Mouse (Mus musculus) lung, postnatal 4 days (tissue): ENCODE results near the gene Glis2.

Source experiments
- DNase-seq, 2 experiments: peaks; one replicate each; pipeline ENCODE4 v3.0.0; 2021

Gene Glis2

GRCm38 (mm10) chr16:4640267-4641005 lies 45.9 kb downstream of the Glis2 start:
- peak; percentile 55 to 62 for DNase-seq

- DNase-seq, result peak; percentile 71 to 81
These were observed 46.8 kb downstream of the Glis2 start for GRCm38 (mm10) chr16:4641119-4641838.

- DNase-seq, result peak; percentile 83 to 93
These were observed 47.7 kb downstream of the Glis2 start for GRCm38 (mm10) chr16:4642190-4642589.

GRCm38 (mm10) chr16:4642937-4643336 lies 48.4 kb downstream of the Glis2 start:
- DNase-seq, result peak; percentile 41 to 58

- DNase-seq, result peak; percentile 89 to 93
These were observed 49.3 kb downstream of the Glis2 start for GRCm38 (mm10) chr16:4643670-4644419.

GRCm38 (mm10) chr16:4645867-4646266 lies 51.4 kb downstream of the Glis2 start:
- no peak for DNase-seq

GRCm38 (mm10) chr16:4646831-4647230 lies 52.3 kb downstream of the Glis2 start:
- no peak for DNase-seq

GRCm38 (mm10) chr16:4647651-4648141 lies 53.2 kb downstream of the Glis2 start:
- peak; percentile 59 to 76 for DNase-seq

GRCm38 (mm10) chr16:4648416-4649023 lies 54.0 kb downstream of the Glis2 start:
- DNase-seq, result no peak

- no peak for DNase-seq
These were observed 54.7 kb downstream of the Glis2 start for GRCm38 (mm10) chr16:4649211-4649610.

- no peak for DNase-seq
These were observed 55.2 kb downstream of the Glis2 start for GRCm38 (mm10) chr16:4649692-4650091.

GRCm38 (mm10) chr16:4650161-4650560 lies 55.6 kb downstream of the Glis2 start:
- no peak for DNase-seq

GRCm38 (mm10) chr16:4651081-4651480 lies 56.6 kb downstream of the Glis2 start:
- no peak for DNase-seq

GRCm38 (mm10) chr16:4651624-4652023 lies 57.1 kb downstream of the Glis2 start:
- DNase-seq, result no peak

- DNase-seq, result no peak
These were observed 58.3 kb downstream of the Glis2 start for GRCm38 (mm10) chr16:4652707-4653416.

GRCm38 (mm10) chr16:4654706-4655105 lies 60.2 kb downstream of the Glis2 start:
- DNase-seq, result no peak

GRCm38 (mm10) chr16:4655251-4655734 lies 60.8 kb downstream of the Glis2 start:
- DNase-seq, result peak; percentile 60 to 62

GRCm38 (mm10) chr16:4655764-4656570 lies 61.5 kb downstream of the Glis2 start:
- DNase-seq, result peak in 1 of 2 experiments; percentile 57

- DNase-seq, result no peak
These were observed 62.1 kb downstream of the Glis2 start for GRCm38 (mm10) chr16:4656571-4657081.

- DNase-seq, result peak in 1 of 2 experiments; percentile 48
These were observed 64.3 kb downstream of the Glis2 start for GRCm38 (mm10) chr16:4658781-4659245.

- no peak for DNase-seq
These were observed 64.8 kb downstream of the Glis2 start for GRCm38 (mm10) chr16:4659326-4659725.
